In the genomic region with DNA sequence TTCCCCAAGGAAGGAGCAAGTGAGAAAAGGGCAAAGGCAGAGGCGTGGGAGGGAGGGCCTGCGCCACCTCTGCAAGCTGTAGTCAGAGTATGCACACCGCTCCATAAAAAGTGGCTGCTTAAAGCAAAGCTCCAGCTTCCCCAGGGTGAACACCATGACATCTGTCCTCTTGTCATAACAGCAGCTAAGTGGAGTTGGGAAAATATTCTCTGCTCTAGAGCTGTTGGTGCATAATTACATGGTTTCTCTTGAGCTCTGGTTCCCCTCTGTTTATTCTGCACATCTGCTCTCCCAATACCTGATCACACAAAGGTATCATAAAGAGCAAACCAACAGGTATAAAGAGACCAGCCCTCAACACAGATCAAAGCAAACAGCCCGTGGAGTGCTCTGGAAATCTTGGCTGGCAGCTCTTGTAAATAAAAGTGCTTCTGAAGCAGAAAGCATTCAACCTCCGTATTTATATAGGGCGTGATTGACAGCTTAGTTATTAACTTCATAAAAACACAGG, we compare ENCODE assay signal across 8 mouse cellular contexts.
DNase-seq lines count a peak whose midpoint lies in the region; ATAC-seq and TF ChIP-seq lines count a peak whose summit lies in the region.

No protein-coding gene starts in this region.

- no peak overlapping the region for H3K4me3 ChIP-seq in hindbrain, postnatal 0 days (ENCODE audit: low read length)

- H3K9me3 ChIP-seq in hindbrain, postnatal 0 days (ENCODE audit: low read length): no peaks in the 10 kb centered on the region

- H3K27ac ChIP-seq in hindbrain, postnatal 0 days: peak overlapping the region; percentile 64

- WGBS in hindbrain, postnatal 0 days: 35% methylated on average over 6 of the region's 6 CpGs

- H3K4me1 ChIP-seq in hindbrain, postnatal 0 days (ENCODE audit: insufficient read depth, low read length): peaks cover 14% of the 10 kb centered on the region

- TF ChIP-seq CTCF in hindbrain, postnatal 0 days (IDR thresholded peaks at IDR 0.05; ENCODE audit: low read depth): no peak

- ATAC-seq in hindbrain, postnatal 0 days: 0 out of 2 replicates have a peak, but pooled peaks have one; percentile 19

- no peaks in the 10 kb centered on the region for H3K27me3 ChIP-seq in hindbrain, postnatal 0 days (ENCODE audit: insufficient read depth, low read length)

- H3K9ac ChIP-seq in hindbrain, postnatal 0 days (replicated peaks; ENCODE audit: low read length): no peak overlapping the region

- H3K36me3 ChIP-seq in hindbrain, postnatal 0 days (ENCODE audit: insufficient read depth, low read length): no peaks in the 10 kb centered on the region

- no peak overlapping the region for H3K4me2 ChIP-seq in hindbrain, postnatal 0 days (ENCODE audit: low read depth, low read length)

- DNase-seq in adipocyte (ENCODE audit: low spot score): peak; percentile 42
- DNase-seq in embryo, embryonic 10.5 days (ENCODE audit: low spot score): peak; percentile 53
- peak; percentile 22 for DNase-seq in hindbrain, postnatal 0 days (ENCODE audit: low spot score)
- peak; percentile 55 for DNase-seq in lung, postnatal 10 days
- DNase-seq in B cell, adult 2 months: no peak
- no peak for DNase-seq in thymus, postnatal 36 days
- DNase-seq in adrenal gland, adult (ENCODE audit: inconsistent age in 2 of 2, low spot score in 1 of 2): no peak
- no peak for DNase-seq in left cerebral cortex, adult 8-10 months (ENCODE audit: low spot score in 2 of 2)

Comparison
In these comparisons a context has a peak if more than half of its experiments do, and no peak if none do; other contexts are left out.
1. DNase-seq: peak in adipocyte (single experiment), embryo, embryonic 10.5 days (single experiment), hindbrain, postnatal 0 days (single experiment) and lung, postnatal 10 days (single experiment); none in B cell, adult 2 months (0 of 2), thymus, postnatal 36 days (0 of 2), adrenal gland, adult (0 of 2) and left cerebral cortex, adult 8-10 months (0 of 2).